Mouse (Mus musculus): ENCODE results near the gene Aff3.

- TF ChIP-seq CTCF (conservative IDR thresholded peaks at IDR 0.05; ENCODE audit: insufficient read depth, insufficient read length, low read depth, low read length) (no peak), POLR2A (IDR thresholded peaks at IDR 0.05; ENCODE audit: low read depth, low read length) (no peak)
Observed at GRCm38 (mm10) chr1:38683158-38683721, 18.5 kb upstream of the Aff3 start.
